Mouse (Mus musculus) neural tube, embryonic 11.5 days (tissue): Measurements from ENCODE around the gene Hoxc9. TPM values are rescaled to one million over a fixed set of nuclear protein-coding genes. Genes with fewer than 3 reads are reported as not detected.

Source experiments
- ATAC-seq: fragments of 200-750 bp; cut with Nextera tagmentation; 2 replicates; pipeline ENCODE4 v1.8.0; 2017; ENCODE audit warnings: moderate number of reproducible peaks, mild to moderate bottlenecking, moderate TSS enrichment, moderate library complexity; ENCODE audit not compliant: insufficient read depth, low FRiP score, low TSS enrichment
- DNase-seq: peaks from one replicate; pipeline ENCODE4 v3.0.0-alpha.2; 2015; ENCODE audit warnings: low spot score
- H3K27ac ChIP-seq: fragments of 300-500 bp; sonication (generic); 2 replicates; pipeline ENCODE4 v1.5.1; 2014; ENCODE audit warnings: low read depth, mild to moderate bottlenecking, low read length
- H3K27me3 ChIP-seq: fragments of 300-500 bp; sonication (generic); 2 replicates; pipeline ENCODE4 v1.6.1; 2014; ENCODE audit warnings: mild to moderate bottlenecking, low read length, mixed read lengths; ENCODE audit not compliant: control insufficient read depth, insufficient read depth
- H3K36me3 ChIP-seq: fragments of 300-500 bp; sonication (generic); 2 replicates; pipeline ENCODE4 v1.6.1; 2014; ENCODE audit warnings: mild to moderate bottlenecking, low read length, moderate library complexity, mixed read lengths; ENCODE audit not compliant: control insufficient read depth, insufficient read depth
- H3K4me1 ChIP-seq: fragments of 300-500 bp; sonication (generic); 2 replicates; pipeline ENCODE4 v1.6.1; 2014; ENCODE audit warnings: low read length, mixed read lengths; ENCODE audit not compliant: control insufficient read depth, insufficient read depth
- H3K4me2 ChIP-seq: fragments of 300-500 bp; sonication (generic); 2 replicates; pipeline ENCODE4 v1.6.1; 2014; ENCODE audit warnings: low read depth, mild to moderate bottlenecking, moderate library complexity
- H3K4me3 ChIP-seq: fragments of 300-500 bp; sonication (generic); 2 replicates; pipeline ENCODE4 v1.5.1; 2014; ENCODE audit warnings: low read depth, low read length
- H3K9ac ChIP-seq: fragments of 300-500 bp; sonication (generic); 2 replicates; pipeline ENCODE4 v1.6.1; 2014; ENCODE audit warnings: mild to moderate bottlenecking, low read length
- H3K9me3 ChIP-seq: fragments of 300-500 bp; sonication (generic); 2 replicates; pipeline ENCODE4 v1.6.1; 2016; ENCODE audit warnings: low read length; ENCODE audit not compliant: control insufficient read depth
- WGBS: fragments of 180-500 bp; shearing (Covaris S2); extraction: QIAGEN DNeasy Blood & Tissue Kit; methylation state at CpG from one replicate; pipeline ENCODE4 v1.1.7; 2014; 5-methylcytosine and 5-hydroxymethylcytosine counted together
- polyA plus RNA-seq: library from polyadenylated mRNA; unstranded; fragments of >200 nt; fragmentation: Nextera tagmentation; extraction: Ambion mirVana; gene quantifications from 2 replicates; pipeline ENCODE4 v1.2.1, GENCODE M21; 2014

Hoxc9 gene
- polyA plus RNA-seq, 1 experiment from 2014 or later = 36.1 TPM

GRCm38 (mm10) chr15:102978615-102979515 is 2.6 kb downstream of the Hoxc9 start:
- Histone ChIP-seq H3K9ac (peak overlapping the region; percentile 100), H3K4me3 (peak overlapping the region; percentile 95), H3K27me3 (peaks cover 57% of the 10 kb centered on the region), H3K4me1 (peaks cover 4% of the 10 kb centered on the region; the same call in 1 of the 2 replicates), H3K9me3 (no peaks in the 10 kb centered on the region), H3K36me3 (peaks cover 1% of the 10 kb centered on the region; the same call in 1 of the 2 replicates), H3K27ac (peak overlapping the region; percentile 98), H3K4me2 (peak overlapping the region; percentile 90)
- WGBS = under 1% methylated on average over 13 of the region's 13 CpGs
- no peak for ATAC-seq
- DNase-seq = no peak

GRCm38 (mm10) chr15:102979936-102980335 is 3.7 kb downstream of the Hoxc9 start:
- H3K27ac ChIP-seq = peak overlapping the region; percentile 98
- ATAC-seq = no peak
- H3K4me3 ChIP-seq = peak overlapping the region; percentile 95
- peaks cover 52% of the 10 kb centered on the region for H3K27me3 ChIP-seq
- 0% methylated on average over 1 of the region's 1 CpGs for WGBS
- H3K36me3 ChIP-seq = peaks cover 2% of the 10 kb centered on the region; the same call in 1 of the 2 replicates
- peak overlapping the region; percentile 100 for H3K9ac ChIP-seq
- H3K9me3 ChIP-seq = no peaks in the 10 kb centered on the region
- peak overlapping the region; percentile 90 for H3K4me2 ChIP-seq
- no peak for DNase-seq
- H3K4me1 ChIP-seq = peaks cover 9% of the 10 kb centered on the region

- Histone ChIP-seq H3K36me3 (peaks cover 2% of the 10 kb centered on the region; the same call in 1 of the 2 replicates), H3K4me2 (peak overlapping the region; percentile 90), H3K27ac (peak overlapping the region; percentile 98), H3K4me3 (peak overlapping the region; percentile 95), H3K4me1 (peaks cover 10% of the 10 kb centered on the region), H3K9ac (peak overlapping the region; percentile 100), H3K27me3 (peaks cover 50% of the 10 kb centered on the region), H3K9me3 (no peaks in the 10 kb centered on the region)
- ATAC-seq = no peak
- no peak for DNase-seq
- WGBS = 2% methylated on average over 11 of the region's 11 CpGs
These were observed 4.1 kb downstream of the Hoxc9 start for GRCm38 (mm10) chr15:102980352-102980751.

GRCm38 (mm10) chr15:102980912-102981311 is 4.7 kb downstream of the Hoxc9 start:
- Histone ChIP-seq H3K9me3 (no peaks in the 10 kb centered on the region), H3K36me3 (peaks cover 2% of the 10 kb centered on the region; the same call in 1 of the 2 replicates), H3K4me1 (peaks cover 10% of the 10 kb centered on the region), H3K27me3 (peaks cover 47% of the 10 kb centered on the region), H3K4me3 (peak overlapping the region; percentile 95), H3K27ac (peak overlapping the region; percentile 98), H3K9ac (peak overlapping the region; percentile 100), H3K4me2 (peak overlapping the region; percentile 90)
- DNase-seq (no peak), ATAC-seq (0 out of 2 replicates have a peak, but pooled peaks have one; percentile 8)
- WGBS = 0% methylated on average over 14 of the region's 14 CpGs

GRCm38 (mm10) chr15:102981379-102982288 is 5.4 kb downstream of the Hoxc9 start:
- peak overlapping the region; percentile 95 for H3K4me3 ChIP-seq
- H3K9ac ChIP-seq = peak overlapping the region; percentile 100
- under 1% methylated on average over 86 of the region's 88 CpGs for WGBS
- no peaks in the 10 kb centered on the region for H3K9me3 ChIP-seq
- H3K27me3 ChIP-seq = peaks cover 43% of the 10 kb centered on the region
- H3K4me1 ChIP-seq = peaks cover 12% of the 10 kb centered on the region
- peak overlapping the region; percentile 98 for H3K27ac ChIP-seq
- H3K36me3 ChIP-seq = peaks cover 2% of the 10 kb centered on the region; the same call in 1 of the 2 replicates
- H3K4me2 ChIP-seq = peak overlapping the region; percentile 90
- peak; percentile 7; the same call in 1 of the 2 replicates for ATAC-seq
- DNase-seq = peak; percentile 60

GRCm38 (mm10) chr15:102983716-102984115 is 7.5 kb downstream of the Hoxc9 start:
- DNase-seq = no peak
- peak overlapping the region; percentile 95 for H3K4me3 ChIP-seq
- H3K9me3 ChIP-seq = no peaks in the 10 kb centered on the region
- H3K27ac ChIP-seq = peak overlapping the region; percentile 98
- H3K9ac ChIP-seq = peak overlapping the region; percentile 100
- WGBS = under 1% methylated on average over 12 of the region's 12 CpGs
- peaks cover 33% of the 10 kb centered on the region for H3K27me3 ChIP-seq
- peaks cover 2% of the 10 kb centered on the region; the same call in 1 of the 2 replicates for H3K36me3 ChIP-seq
- H3K4me1 ChIP-seq = peaks cover 17% of the 10 kb centered on the region
- ATAC-seq = no peak
- peak overlapping the region; percentile 90 for H3K4me2 ChIP-seq

- no peak for DNase-seq
- no peak for ATAC-seq
- peak overlapping the region; percentile 98 for H3K27ac ChIP-seq
- H3K27me3 ChIP-seq = peaks cover 31% of the 10 kb centered on the region
- H3K4me3 ChIP-seq = peak overlapping the region; percentile 95
- H3K4me1 ChIP-seq = peaks cover 22% of the 10 kb centered on the region
- 2% methylated on average over 10 of the region's 10 CpGs for WGBS
- H3K4me2 ChIP-seq = peak overlapping the region; percentile 90
- peaks cover 2% of the 10 kb centered on the region; the same call in 1 of the 2 replicates for H3K36me3 ChIP-seq
- H3K9ac ChIP-seq = peak overlapping the region; percentile 100
- H3K9me3 ChIP-seq = no peaks in the 10 kb centered on the region
These were observed 8.3 kb downstream of the Hoxc9 start for GRCm38 (mm10) chr15:102984521-102984920.

- 0% methylated on average over 3 of the region's 3 CpGs for WGBS
- peak overlapping the region; percentile 98 for H3K27ac ChIP-seq
- H3K27me3 ChIP-seq = peaks cover 34% of the 10 kb centered on the region
- H3K36me3 ChIP-seq = peaks cover 2% of the 10 kb centered on the region; the same call in 1 of the 2 replicates
- peak overlapping the region; percentile 100 for H3K9ac ChIP-seq
- no peak for ATAC-seq
- H3K4me1 ChIP-seq = peaks cover 26% of the 10 kb centered on the region
- H3K4me3 ChIP-seq = peak overlapping the region; percentile 95
- H3K9me3 ChIP-seq = no peaks in the 10 kb centered on the region
- peak overlapping the region; percentile 90 for H3K4me2 ChIP-seq
- no peak for DNase-seq
These were observed 8.7 kb downstream of the Hoxc9 start for GRCm38 (mm10) chr15:102984925-102985324.
